Mouse (Mus musculus) liver, postnatal 0 days (tissue): ENCODE measurements at regions not wholly inside any gene's neighbourhood (a gene's known extent, or its start where the extent isn't known, plus 50 kb on each side); places are given as distances from the start of the nearest gene placed in this dataset.

Source experiments
- CTCF ChIP-seq: sonication (generic); IDR thresholded peaks from 2 replicates; pipeline ENCODE4 v1.5.1; 2016; ENCODE audit warnings: antibody characterized with exemption, low read depth
- EP300 ChIP-seq: IDR thresholded peaks from 2 replicates; pipeline ENCODE4 v1.6.1; 2016; ENCODE audit warnings: antibody characterized with exemption, low read depth, mild to moderate bottlenecking

DNA sequence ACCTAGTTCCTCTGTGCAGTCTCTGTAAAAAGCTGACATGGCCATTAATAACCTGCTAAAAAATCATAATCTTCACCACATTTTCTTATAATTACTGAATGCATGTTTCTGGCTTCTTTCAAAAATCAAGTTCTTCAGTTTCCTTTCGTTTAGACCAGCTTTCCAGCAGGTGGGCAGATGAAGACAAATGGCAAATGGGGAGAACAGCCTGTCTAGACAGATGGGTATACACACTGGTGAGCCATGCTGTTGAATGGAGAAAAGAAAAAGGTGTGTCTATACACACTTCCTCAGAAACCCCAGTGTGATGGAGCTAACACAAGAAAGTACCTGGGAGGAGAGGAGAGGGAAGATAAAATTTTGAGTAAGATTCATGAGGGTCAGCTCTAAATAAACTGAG is 179.2 kb upstream of the Nwd2 start:
- TF ChIP-seq CTCF (no peak), EP300 (no peak)
